Mouse (Mus musculus) stomach, postnatal 0 days (tissue): ENCODE measurements around the gene 1110051M20Rik.

ENCODE experiments used
- CTCF ChIP-seq: IDR thresholded peaks from 2 replicates; pipeline ENCODE4 v1.5.1; 2016; ENCODE audit warnings: antibody characterized with exemption, low read depth, mild to moderate bottlenecking, moderate library complexity
- EP300 ChIP-seq: optimal IDR thresholded peaks from 2 replicates; pipeline ENCODE3; 2016; ENCODE audit warnings: antibody characterized with exemption

DNA sequence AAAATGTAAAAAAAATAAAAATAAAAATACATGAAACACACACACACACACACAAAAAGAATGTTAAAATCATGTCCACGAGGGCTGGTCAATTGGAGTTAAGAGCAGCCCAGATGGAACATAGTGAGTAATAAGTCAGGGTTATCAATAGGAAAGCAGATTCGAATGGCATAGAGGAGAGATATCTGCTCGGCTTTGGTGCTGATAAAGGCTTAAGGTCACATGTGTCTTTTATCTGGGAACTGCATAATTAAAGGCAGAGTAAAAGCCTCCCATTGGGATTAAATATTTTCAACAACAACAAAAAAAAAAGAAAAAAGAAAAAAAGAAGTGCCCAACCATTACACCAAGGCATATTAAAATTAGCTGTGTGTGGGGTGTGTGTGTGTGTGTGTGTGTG lies 55.8 kb downstream of the 1110051M20Rik start:
- no peak for TF ChIP-seq CTCF
- no peak for TF ChIP-seq EP300
